Mouse (Mus musculus) ES-E14 (cell line): ENCODE data around the gene Amdhd2. TPM values are rescaled to one million over a fixed set of nuclear protein-coding genes. Genes with fewer than 3 reads are reported as not detected.

Experiments used
- DNase-seq: peaks from one replicate; pipeline ENCODE4 v3.0.0-alpha.2; 2013; ENCODE audit warnings: low read depth, low spot score
- H3K27ac ChIP-seq: 2 replicates; pipeline ENCODE4 v1.5.1; 2012; ENCODE audit warnings: low read depth, mild to moderate bottlenecking, low read length, moderate library complexity, mixed read lengths; ENCODE audit not compliant: poor library complexity, insufficient read depth, severe bottlenecking
- H3K36me3 ChIP-seq: 2 replicates; pipeline ENCODE4 v1.6.1; 2012; ENCODE audit warnings: mild to moderate bottlenecking, low read length, moderate library complexity, mixed read lengths; ENCODE audit not compliant: control insufficient read depth, poor library complexity, insufficient read depth, severe bottlenecking
- H3K4me1 ChIP-seq, 2 experiments: fragments of 150-350 bp in 1 of 2; sonication (generic) in 1 of 2; 2 replicates each; pipeline ENCODE4 v1.6.1; 2012; ENCODE audit warnings: low read length in 2 of 2, mild to moderate bottlenecking in 1 of 2, mixed read lengths in 1 of 2; ENCODE audit not compliant: control insufficient read depth in 2 of 2, insufficient read depth in 2 of 2, poor library complexity in 1 of 2
- H3K4me3 ChIP-seq, 2 experiments: fragments of 150-350 bp in 1 of 2; sonication (generic) in 1 of 2; 2 replicates each; pipeline ENCODE4 v1.5.1; 2012; ENCODE audit warnings: low read length in 2 of 2, low read depth in 1 of 2, mild to moderate bottlenecking in 1 of 2, mixed read lengths in 1 of 2; ENCODE audit not compliant: insufficient read depth in 1 of 2, poor library complexity in 1 of 2, severe bottlenecking in 1 of 2
- H3K9ac ChIP-seq: 2 replicates; pipeline ENCODE4 v1.6.1; 2012; ENCODE audit warnings: low read depth, mild to moderate bottlenecking, low read length, mixed read lengths; ENCODE audit not compliant: poor library complexity, insufficient read depth, severe bottlenecking
- H3K9me3 ChIP-seq: fragments of 150-350 bp; sonication (generic); 2 replicates; pipeline ENCODE4 v1.6.1; 2012; ENCODE audit warnings: low read depth, mild to moderate bottlenecking, low read length; ENCODE audit not compliant: control insufficient read depth, insufficient read depth
- CHD2 ChIP-seq: IDR thresholded peaks from 2 replicates; pipeline ENCODE4 v1.6.1; 2014; ENCODE audit warnings: mild to moderate bottlenecking, low read depth, low read length, inconsistent platforms
- HCFC1 ChIP-seq: IDR thresholded peaks from 2 replicates; pipeline ENCODE4 v1.6.1; 2012; ENCODE audit warnings: low read length, inconsistent platforms, borderline replicate concordance; ENCODE audit not compliant: insufficient read depth
- MAFK ChIP-seq: IDR thresholded peaks from 2 replicates; pipeline ENCODE4 v1.6.1; 2014; ENCODE audit warnings: mild to moderate bottlenecking, low read depth, low read length, inconsistent platforms; ENCODE audit not compliant: insufficient read depth
- ZC3H11A ChIP-seq: IDR thresholded peaks from 2 replicates; pipeline ENCODE4 v1.6.1; 2012; ENCODE audit warnings: low read depth, mild to moderate bottlenecking, inconsistent platforms, low read length, borderline replicate concordance
- ZNF384 ChIP-seq: IDR thresholded peaks from 2 replicates; pipeline ENCODE4 v1.6.1; 2012; ENCODE audit warnings: low read depth, low read length, inconsistent platforms
- in situ Hi-C, 2 experiments: fragments of 600-800 bp; cut with MboI; formaldehyde crosslinking; loops; one replicate each; pipeline ENCODE4 v1.15.1; 2025; ENCODE audit warnings: low sequenced_read_pairs in 2 of 2, inconsistent platforms in 1 of 2; ENCODE audit not compliant: unreplicated experiment in 2 of 2
- total RNA-seq: library from RNA; depleted of rRNA; stranded (reverse); fragments of 300-350 nt; gene quantifications from 2 replicates; pipeline ENCODE4 v1.2.3, GENCODE M21; 2012

Gene Amdhd2
- total RNA-seq, 1 experiment: 28.5 TPM

- in situ Hi-C loops: no loop called here
- no peak overlapping the region for H3K27ac ChIP-seq
- peak overlapping the region; percentile 75 to 82 for H3K4me3 ChIP-seq
- peak overlapping the region; percentile 74 for H3K9ac ChIP-seq
- H3K4me1 ChIP-seq: peaks cover 12 to 35% of the 10 kb centered on the region in 2 experiments
- no peak for DNase-seq
- no peak for TF ChIP-seq HCFC1
- TF ChIP-seq ZNF384: no peak
- no peak for TF ChIP-seq MAFK
- TF ChIP-seq ZC3H11A: no peak
- TF ChIP-seq CHD2: no peak
- no peaks in the 10 kb centered on the region for H3K36me3 ChIP-seq
- H3K9me3 ChIP-seq: no peaks in the 10 kb centered on the region
Observed at GRCm38 (mm10) chr17:24204846-24205245, 41.3 kb upstream of the Amdhd2 start.

- in situ Hi-C loops: no loop called here
- TF ChIP-seq ZNF384 (peak; percentile 60; the same call in 1 of the 2 replicates), HCFC1 (no peak), MAFK (no peak)
- no peak for DNase-seq
- peaks cover 12 to 37% of the 10 kb centered on the region in 2 experiments for H3K4me1 ChIP-seq
- H3K27ac ChIP-seq: peak overlapping the region; percentile 47; the same call in 1 of the 2 replicates
- H3K9me3 ChIP-seq: no peaks in the 10 kb centered on the region
- H3K4me3 ChIP-seq: 0 out of 4 replicates have a peak overlapping the region, but pooled peaks of 1 of the 2 experiments have one; percentile 75
- H3K36me3 ChIP-seq: no peaks in the 10 kb centered on the region
- no peak overlapping the region for H3K9ac ChIP-seq
Observed at GRCm38 (mm10) chr17:24203611-24204534, 40.3 kb upstream of the Amdhd2 start.

GRCm38 (mm10) chr17:24203068-24203467 is 39.5 kb upstream of the Amdhd2 start:
- Histone ChIP-seq H3K27ac (peak overlapping the region; percentile 47; the same call in 1 of the 2 replicates), H3K4me1 (peaks cover 12 to 33% of the 10 kb centered on the region in 2 experiments)
- peak; percentile 68 for DNase-seq

GRCm38 (mm10) chr17:24201092-24201491 is 37.5 kb upstream of the Amdhd2 start:
- in situ Hi-C loops: no loop called here
- no peaks in the 10 kb centered on the region for H3K36me3 ChIP-seq
- DNase-seq: no peak
- TF ChIP-seq CHD2 (no peak), HCFC1 (no peak), ZC3H11A (no peak), ZNF384 (no peak), MAFK (no peak)
- no peaks in the 10 kb centered on the region for H3K9me3 ChIP-seq
- no peak overlapping the region for H3K9ac ChIP-seq
- peaks cover 10 to 39% of the 10 kb centered on the region in 2 experiments for H3K4me1 ChIP-seq
- H3K27ac ChIP-seq: no peak overlapping the region
- no peak overlapping the region for H3K4me3 ChIP-seq

More at GRCm38 (mm10) chr17:24203068-24203467, 39.5 kb upstream of the Amdhd2 start:
- 0 out of 4 replicates have a peak overlapping the region, but pooled peaks have one; percentile 2 to 6 for H3K4me3 ChIP-seq
- no peaks in the 10 kb centered on the region for H3K36me3 ChIP-seq
- in situ Hi-C loops: no loop called here
- H3K9ac ChIP-seq: no peak overlapping the region
- H3K9me3 ChIP-seq: no peaks in the 10 kb centered on the region
- no peak for TF ChIP-seq HCFC1
- no peak for TF ChIP-seq CHD2
- TF ChIP-seq ZC3H11A: no peak
- no peak for TF ChIP-seq ZNF384
- TF ChIP-seq MAFK: no peak
